Mouse (Mus musculus): ENCODE data around the gene Clec3b. TPM values are rescaled to one million over a fixed set of nuclear protein-coding genes. Genes with fewer than 3 reads are reported as not detected.

The Clec3b gene
- polyA plus RNA-seq, 1 experiment from 2014 or later, result not detected

- Histone ChIP-seq H3K9me3 (no peaks in the 10 kb centered on the region), H3K4me2 (replicated peaks) (no peak overlapping the region), H3K27me3 (replicated peaks) (no peaks in the 10 kb centered on the region), H3K36me3 (no peaks in the 10 kb centered on the region), H3K4me3 (replicated peaks) (no peak overlapping the region), H3K9ac (no peak overlapping the region), H3K4me1 (replicated peaks) (no peaks in the 10 kb centered on the region), H3K27ac (no peak overlapping the region)
- no peak for ATAC-seq
- 54% methylated on average over 8 of the region's 8 CpGs for WGBS
These were observed 7.5 kb downstream of the Clec3b start for GRCm38 (mm10) chr9:123158125-123158836.

- 56% methylated on average over 7 of the region's 7 CpGs for WGBS
- no peak overlapping the region for H3K4me3 ChIP-seq (replicated peaks)
These were observed 8.6 kb downstream of the Clec3b start for GRCm38 (mm10) chr9:123159330-123159729.

GRCm38 (mm10) chr9:123161792-123162191, 11.0 kb downstream of the Clec3b start:
- Histone ChIP-seq H3K4me3 (replicated peaks) (no peak overlapping the region), H3K27ac (no peak overlapping the region), H3K9me3 (no peaks in the 10 kb centered on the region), H3K4me2 (replicated peaks) (no peak overlapping the region), H3K9ac (no peak overlapping the region), H3K36me3 (no peaks in the 10 kb centered on the region), H3K27me3 (replicated peaks) (no peaks in the 10 kb centered on the region), H3K4me1 (replicated peaks) (no peaks in the 10 kb centered on the region)
- no peak for ATAC-seq
- WGBS, result 66% methylated on average over 2 of the region's 2 CpGs

More at GRCm38 (mm10) chr9:123159330-123159729, 8.6 kb downstream of the Clec3b start:
- Histone ChIP-seq H3K4me2 (replicated peaks) (no peak overlapping the region), H3K27me3 (replicated peaks) (no peaks in the 10 kb centered on the region), H3K36me3 (no peaks in the 10 kb centered on the region), H3K27ac (no peak overlapping the region), H3K9me3 (no peaks in the 10 kb centered on the region), H3K4me1 (replicated peaks) (no peaks in the 10 kb centered on the region), H3K9ac (no peak overlapping the region)
- no peak for ATAC-seq

- Histone ChIP-seq H3K27me3 (replicated peaks) (no peaks in the 10 kb centered on the region), H3K27ac (no peak overlapping the region), H3K9ac (no peak overlapping the region), H3K4me2 (replicated peaks) (no peak overlapping the region), H3K4me1 (replicated peaks) (no peaks in the 10 kb centered on the region), H3K9me3 (no peaks in the 10 kb centered on the region), H3K4me3 (replicated peaks) (no peak overlapping the region), H3K36me3 (no peaks in the 10 kb centered on the region)
- WGBS, result 80% methylated on average over 4 of the region's 4 CpGs
- peak; percentile 47 for ATAC-seq
These were observed 12.4 kb downstream of the Clec3b start for GRCm38 (mm10) chr9:123162985-123163694.

GRCm38 (mm10) chr9:123165781-123166443, 15.2 kb downstream of the Clec3b start:
- WGBS, result 90% methylated on average over 3 of the region's 3 CpGs
- no peak overlapping the region for H3K27ac ChIP-seq
- no peaks in the 10 kb centered on the region for H3K9me3 ChIP-seq
- H3K4me3 ChIP-seq (replicated peaks), result no peak overlapping the region
- H3K36me3 ChIP-seq, result no peaks in the 10 kb centered on the region
- no peaks in the 10 kb centered on the region for H3K4me1 ChIP-seq (replicated peaks)
- H3K4me2 ChIP-seq (replicated peaks), result no peak overlapping the region
- H3K27me3 ChIP-seq (replicated peaks), result no peaks in the 10 kb centered on the region
- no peak for ATAC-seq
- H3K9ac ChIP-seq, result no peak overlapping the region

- no peak for ATAC-seq
- 89% methylated on average over 6 of the region's 6 CpGs for WGBS
- Histone ChIP-seq H3K36me3 (no peaks in the 10 kb centered on the region), H3K27ac (no peak overlapping the region), H3K9me3 (no peaks in the 10 kb centered on the region), H3K4me3 (replicated peaks) (no peak overlapping the region), H3K4me1 (replicated peaks) (no peaks in the 10 kb centered on the region), H3K27me3 (replicated peaks) (no peaks in the 10 kb centered on the region), H3K4me2 (replicated peaks) (no peak overlapping the region), H3K9ac (no peak overlapping the region)
These were observed 23.0 kb downstream of the Clec3b start for GRCm38 (mm10) chr9:123173760-123174159.

GRCm38 (mm10) chr9:123174356-123174755, 23.6 kb downstream of the Clec3b start:
- Histone ChIP-seq H3K4me2 (replicated peaks) (no peak overlapping the region), H3K9me3 (no peaks in the 10 kb centered on the region), H3K27me3 (replicated peaks) (no peaks in the 10 kb centered on the region), H3K4me1 (replicated peaks) (no peaks in the 10 kb centered on the region), H3K27ac (no peak overlapping the region), H3K36me3 (no peaks in the 10 kb centered on the region), H3K4me3 (replicated peaks) (no peak overlapping the region), H3K9ac (no peak overlapping the region)
- WGBS, result 90% methylated on average over 4 of the region's 4 CpGs
- no peak for ATAC-seq

GRCm38 (mm10) chr9:123177380-123178048, 26.8 kb downstream of the Clec3b start:
- no peak overlapping the region for H3K27ac ChIP-seq
- H3K36me3 ChIP-seq, result no peaks in the 10 kb centered on the region
- H3K4me2 ChIP-seq (replicated peaks), result no peak overlapping the region
- no peak overlapping the region for H3K4me3 ChIP-seq (replicated peaks)
- H3K9me3 ChIP-seq, result no peaks in the 10 kb centered on the region
- no peaks in the 10 kb centered on the region for H3K27me3 ChIP-seq (replicated peaks)
- H3K9ac ChIP-seq, result no peak overlapping the region
- H3K4me1 ChIP-seq (replicated peaks), result no peaks in the 10 kb centered on the region
- no peak for ATAC-seq
- 90% methylated on average over 9 of the region's 9 CpGs for WGBS

GRCm38 (mm10) chr9:123180003-123180402, 29.3 kb downstream of the Clec3b start:
- Histone ChIP-seq H3K9me3 (no peaks in the 10 kb centered on the region), H3K27me3 (replicated peaks) (no peaks in the 10 kb centered on the region), H3K9ac (no peak overlapping the region), H3K36me3 (no peaks in the 10 kb centered on the region), H3K4me2 (replicated peaks) (no peak overlapping the region), H3K4me3 (replicated peaks) (no peak overlapping the region), H3K27ac (no peak overlapping the region), H3K4me1 (replicated peaks) (no peaks in the 10 kb centered on the region)
- 94% methylated on average over 6 of the region's 6 CpGs for WGBS
- no peak for ATAC-seq

GRCm38 (mm10) chr9:123183226-123183625, 32.5 kb downstream of the Clec3b start:
- Histone ChIP-seq H3K36me3 (no peaks in the 10 kb centered on the region), H3K27me3 (replicated peaks) (no peaks in the 10 kb centered on the region), H3K9ac (no peak overlapping the region), H3K4me2 (replicated peaks) (no peak overlapping the region), H3K4me1 (replicated peaks) (no peaks in the 10 kb centered on the region), H3K9me3 (no peaks in the 10 kb centered on the region), H3K27ac (no peak overlapping the region), H3K4me3 (replicated peaks) (no peak overlapping the region)
- WGBS, result 52% methylated on average over 8 of the region's 8 CpGs
- ATAC-seq, result peak; percentile 67

- no peak overlapping the region for H3K4me3 ChIP-seq (replicated peaks)
- no peaks in the 10 kb centered on the region for H3K36me3 ChIP-seq
- no peak for ATAC-seq
- no peaks in the 10 kb centered on the region for H3K4me1 ChIP-seq (replicated peaks)
- 42% methylated on average over 2 of the region's 2 CpGs for WGBS
- no peak overlapping the region for H3K4me2 ChIP-seq (replicated peaks)
- H3K9me3 ChIP-seq, result no peaks in the 10 kb centered on the region
- no peak overlapping the region for H3K9ac ChIP-seq
- H3K27me3 ChIP-seq (replicated peaks), result no peaks in the 10 kb centered on the region
- no peak overlapping the region for H3K27ac ChIP-seq
These were observed 34.8 kb downstream of the Clec3b start for GRCm38 (mm10) chr9:123185546-123185945.

GRCm38 (mm10) chr9:123186151-123186550, 35.4 kb downstream of the Clec3b start:
- no peaks in the 10 kb centered on the region for H3K27me3 ChIP-seq (replicated peaks)
- no peaks in the 10 kb centered on the region for H3K9me3 ChIP-seq
- ATAC-seq, result no peak
- H3K4me3 ChIP-seq (replicated peaks), result no peak overlapping the region
- no peak overlapping the region for H3K4me2 ChIP-seq (replicated peaks)
- H3K27ac ChIP-seq, result no peak overlapping the region
- WGBS, result 81% methylated on average over 5 of the region's 5 CpGs
- H3K4me1 ChIP-seq (replicated peaks), result no peaks in the 10 kb centered on the region
- no peak overlapping the region for H3K9ac ChIP-seq
- no peaks in the 10 kb centered on the region for H3K36me3 ChIP-seq
